Mouse (Mus musculus) midbrain, embryonic 14.5 days (tissue): ENCODE measurements around the gene Depdc5. TPM values are rescaled to one million over a fixed set of nuclear protein-coding genes. Genes with fewer than 3 reads are reported as not detected.
"Not testable (repeated sequence)": the region's sequence is repeated elsewhere in the genome, so short reads cannot be mapped to it uniquely, and the experiment has no call there.

ENCODE experiments used
- ATAC-seq: fragments of 200-750 bp; cut with Nextera tagmentation; 2 replicates; pipeline ENCODE4 v1.8.0; 2017; ENCODE audit warnings: moderate number of reproducible peaks, moderate library complexity; ENCODE audit not compliant: low FRiP score, low TSS enrichment
- DNase-seq: peaks from one replicate; pipeline ENCODE4 v3.0.0-alpha.2; 2015
- H3K27ac ChIP-seq: fragments of 300-500 bp; sonication (generic); replicated peaks from 2 replicates; pipeline ENCODE4 v1.5.1; 2014; ENCODE audit warnings: mild to moderate bottlenecking, low read depth, low read length, moderate library complexity
- H3K27me3 ChIP-seq: fragments of 300-500 bp; sonication (generic); 2 replicates; pipeline ENCODE4 v1.6.1; 2014; ENCODE audit warnings: low read length, control low read depth, mixed read lengths; ENCODE audit not compliant: control insufficient read depth, insufficient read depth
- H3K36me3 ChIP-seq: fragments of 300-500 bp; sonication (generic); 2 replicates; pipeline ENCODE4 v1.6.1; 2014; ENCODE audit warnings: low read length, control low read depth; ENCODE audit not compliant: control insufficient read depth, insufficient read depth
- H3K4me1 ChIP-seq: fragments of 300-500 bp; sonication (generic); 2 replicates; pipeline ENCODE4 v1.6.1; 2014; ENCODE audit warnings: mild to moderate bottlenecking, antibody characterized with exemption, low read length, control low read depth; ENCODE audit not compliant: control insufficient read depth, insufficient read depth
- H3K4me2 ChIP-seq: fragments of 300-500 bp; sonication (generic); 2 replicates; pipeline ENCODE4 v1.6.1; 2014; ENCODE audit warnings: mild to moderate bottlenecking, low read length, moderate library complexity
- H3K4me3 ChIP-seq: fragments of 300-500 bp; sonication (generic); replicated peaks from 2 replicates; pipeline ENCODE4 v1.5.1; 2014; ENCODE audit warnings: low read depth, low read length
- H3K9ac ChIP-seq: fragments of 300-500 bp; sonication (generic); replicated peaks from 2 replicates; pipeline ENCODE4 v1.6.1; 2014; ENCODE audit warnings: mild to moderate bottlenecking, low read length, moderate library complexity
- H3K9me3 ChIP-seq: fragments of 300-500 bp; sonication (generic); 2 replicates; pipeline ENCODE4 v1.6.1; 2016; ENCODE audit warnings: low read length, control low read depth, mixed read lengths; ENCODE audit not compliant: control insufficient read depth
- WGBS: fragments of 180-500 bp; shearing (Covaris S2); extraction: QIAGEN DNeasy Blood & Tissue Kit; methylation state at CpG from one replicate; pipeline ENCODE4 v1.1.7; 2014; 5-methylcytosine and 5-hydroxymethylcytosine counted together
- polyA plus RNA-seq: library from polyadenylated mRNA; unstranded; fragments of >200 nt; fragmentation: Nextera tagmentation; extraction: Ambion mirVana; gene quantifications from 2 replicates; pipeline ENCODE4 v1.2.1, GENCODE M21; 2014

Depdc5 gene
- 21.5 and 30.9 TPM in 2 replicates for polyA plus RNA-seq

DNA sequence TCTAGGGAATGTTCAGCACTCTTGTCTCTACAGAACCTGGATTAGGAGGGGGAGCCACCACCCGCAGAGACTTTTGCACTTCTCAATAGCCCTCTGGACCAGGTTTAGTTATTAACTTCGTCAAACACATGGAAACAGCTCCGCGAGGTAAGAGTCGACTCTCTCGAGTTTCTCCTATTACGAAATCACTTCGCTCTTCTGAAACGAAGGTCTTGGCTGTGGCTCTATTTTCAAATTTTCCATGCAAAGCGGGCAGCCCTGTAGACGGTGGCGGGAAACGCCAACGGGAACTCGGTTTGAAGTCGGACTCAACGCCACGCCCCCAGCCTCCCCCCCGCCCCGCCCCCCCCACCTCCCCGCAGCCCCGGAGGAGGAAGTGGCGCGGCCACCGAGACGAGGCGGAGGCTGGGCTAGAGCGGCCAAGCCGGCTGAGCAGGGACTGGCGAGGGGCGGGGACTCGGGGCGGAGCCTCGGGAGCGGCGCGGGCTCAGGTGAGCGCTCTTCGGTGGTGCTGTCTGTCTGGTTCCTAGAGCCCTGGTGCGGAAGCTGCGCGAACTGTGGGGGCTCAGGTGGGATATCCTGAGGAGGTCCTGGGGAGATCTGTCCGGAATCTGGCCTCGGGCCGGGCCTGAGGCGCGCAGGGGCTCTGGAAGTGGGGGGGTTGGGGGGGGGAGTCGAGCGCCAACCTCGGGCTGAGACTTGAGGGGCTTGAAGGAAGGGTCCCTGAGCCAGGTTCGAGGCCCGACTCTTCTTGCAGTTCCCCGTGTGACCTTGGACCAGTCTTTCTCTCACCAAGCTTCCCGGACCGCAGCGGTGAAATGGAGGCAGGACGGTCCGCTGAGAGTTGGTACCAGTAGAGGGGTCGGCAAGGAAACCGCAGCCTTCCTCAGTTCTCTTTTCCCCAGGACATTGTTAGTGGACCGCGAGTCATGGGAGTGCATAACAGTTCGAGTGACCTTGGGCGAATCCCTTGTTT lies at the start of gene Depdc5:
Gene Depdc5 (plus strand): TSS at position 449 of the 976 bp plus-strand sequence.
- H3K4me2 ChIP-seq = peak within 1 kb of the TSS; percentile 75
- peak within 1 kb of the TSS; percentile 66 for H3K4me3 ChIP-seq
- H3K27ac ChIP-seq = peak within 1 kb of the TSS; percentile 66; the same call in 1 of the 2 replicates
- DNase-seq (peak; percentile 96), ATAC-seq (peak; percentile 99)
- H3K4me1 ChIP-seq = peaks cover 5% of the 10 kb centered on the region; the same call in 1 of the 2 replicates
- H3K9me3 ChIP-seq = no peaks in the 10 kb centered on the region
- H3K36me3 ChIP-seq = peaks cover 18% of the 10 kb centered on the region
- H3K27me3 ChIP-seq = no peaks in the 10 kb centered on the region
- 1% methylated on average over 63 of the region's 64 CpGs for WGBS
- peak within 1 kb of the TSS; percentile 72 for H3K9ac ChIP-seq

DNA sequence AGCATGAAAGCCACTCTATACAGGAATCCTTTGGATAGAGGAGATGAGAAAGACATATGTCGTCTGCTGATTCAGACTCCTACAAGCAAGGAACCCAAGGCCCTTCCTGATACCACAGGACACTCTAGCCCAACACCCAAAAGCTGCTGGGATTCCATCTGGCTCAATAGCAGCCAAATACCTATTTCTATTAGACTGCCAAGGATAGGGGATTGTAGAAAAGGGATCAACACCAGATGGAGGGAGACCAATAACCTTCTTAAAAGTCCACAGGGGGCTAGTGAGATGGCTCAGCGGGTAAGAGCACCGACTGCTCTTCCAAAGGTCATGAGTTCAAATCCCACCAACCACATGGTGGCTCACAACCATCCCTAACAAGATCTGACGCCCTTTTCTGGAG lies 48.1 kb upstream of the Depdc5 start:
- Histone ChIP-seq H3K9me3 (no peaks in the 10 kb centered on the region), H3K4me3 (no peak overlapping the region), H3K27ac (no peak overlapping the region), H3K36me3 (peaks cover 70% of the 10 kb centered on the region), H3K4me1 (no peaks in the 10 kb centered on the region), H3K27me3 (no peaks in the 10 kb centered on the region), H3K4me2 (no peak overlapping the region), H3K9ac (no peak overlapping the region)
- no peak for DNase-seq
- 95% methylated on average over 4 of the region's 4 CpGs for WGBS
- no peak for ATAC-seq

DNA sequence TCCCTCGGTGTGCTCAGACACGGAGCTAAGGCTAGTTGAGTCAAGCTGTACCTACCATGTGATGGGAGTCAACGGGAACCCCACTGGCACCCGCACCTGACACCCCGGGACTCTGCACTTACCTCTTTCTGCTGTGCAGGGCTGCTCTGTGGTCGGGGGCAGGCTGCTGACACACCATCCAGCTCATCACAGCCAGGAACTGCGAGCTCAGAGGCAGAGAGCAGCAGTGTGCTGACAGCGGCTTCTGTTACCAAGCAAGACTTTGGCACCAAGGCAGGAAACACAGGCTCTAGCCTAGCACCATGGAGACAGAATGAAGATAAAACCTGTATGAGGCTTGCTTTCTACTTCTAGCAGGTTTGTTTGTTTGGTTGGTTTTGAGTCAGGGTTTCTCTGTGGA lies 43.0 kb upstream of the Depdc5 start:
- H3K9ac ChIP-seq = no peak overlapping the region
- ATAC-seq = no peak
- no peak for DNase-seq
- no peak overlapping the region for H3K4me2 ChIP-seq
- H3K27ac ChIP-seq = no peak overlapping the region
- no peaks in the 10 kb centered on the region for H3K27me3 ChIP-seq
- WGBS = 96% methylated on average over 8 of the region's 8 CpGs
- H3K4me3 ChIP-seq = no peak overlapping the region
- H3K4me1 ChIP-seq = no peaks in the 10 kb centered on the region
- H3K36me3 ChIP-seq = peaks cover 63% of the 10 kb centered on the region
- no peaks in the 10 kb centered on the region for H3K9me3 ChIP-seq

DNA sequence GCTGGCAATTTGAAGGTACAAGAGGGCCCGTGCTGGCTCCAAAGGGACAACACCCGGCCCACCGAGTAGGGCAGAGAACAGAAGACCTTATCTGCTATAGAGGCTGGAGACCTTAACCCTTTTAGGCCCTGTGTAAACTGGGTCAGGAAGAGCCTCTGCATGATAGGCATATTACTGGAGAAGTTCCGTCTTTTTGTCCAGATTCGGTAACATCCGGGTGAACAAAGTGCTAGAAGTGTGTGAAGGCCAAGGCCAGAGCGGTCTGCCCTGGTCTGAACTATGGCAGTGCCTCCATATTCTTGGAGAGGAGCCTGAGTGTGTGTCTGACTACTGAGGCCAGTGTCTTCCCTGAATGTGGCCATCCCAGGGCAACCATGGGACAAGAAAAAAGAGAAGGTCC lies 36.5 kb upstream of the Depdc5 start, which contains the start of gene Gm20671:
Gene Gm20671 (minus strand): TSS at position 101 of the 400 bp plus-strand sequence.
- Histone ChIP-seq H3K36me3 (peaks cover 72% of the 10 kb centered on the region), H3K27ac (no peak within 1 kb of the TSS), H3K4me3 (no peak within 1 kb of the TSS), H3K4me2 (no peak within 1 kb of the TSS), H3K9ac (no peak within 1 kb of the TSS), H3K27me3 (no peaks in the 10 kb centered on the region), H3K4me1 (no peaks in the 10 kb centered on the region), H3K9me3 (no peaks in the 10 kb centered on the region)
- WGBS = 93% methylated on average over 7 of the region's 7 CpGs
- ATAC-seq = no peak
- no peak for DNase-seq

DNA sequence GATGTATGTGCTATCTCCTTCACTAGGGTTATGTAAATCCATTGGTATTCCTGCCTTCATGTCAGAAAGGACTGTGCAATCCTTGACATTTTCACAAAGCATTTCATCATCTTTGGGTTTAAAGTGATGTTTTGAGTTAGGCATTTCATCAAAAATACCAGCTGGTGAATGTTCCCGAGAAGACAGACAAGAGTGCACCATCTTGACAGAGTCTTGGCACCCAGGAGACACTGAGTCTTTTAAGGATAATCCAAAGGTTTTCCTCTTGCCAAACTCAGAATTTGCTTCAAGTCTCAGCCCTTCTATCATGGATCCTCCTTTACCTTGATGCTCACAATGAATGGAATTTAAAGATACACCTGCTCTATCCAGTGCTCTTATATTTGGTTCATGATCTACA lies 34.7 kb upstream of the Depdc5 start:
- H3K9me3 ChIP-seq, H3K27me3 ChIP-seq, H3K4me3 ChIP-seq, H3K9ac ChIP-seq, ATAC-seq, H3K27ac ChIP-seq, H3K4me2 ChIP-seq, DNase-seq, H3K4me1 ChIP-seq: not testable (repeated sequence)
- peaks cover 80% of the 10 kb centered on the region for H3K36me3 ChIP-seq
- 94% methylated on average over 1 of the region's 1 CpGs for WGBS

DNA sequence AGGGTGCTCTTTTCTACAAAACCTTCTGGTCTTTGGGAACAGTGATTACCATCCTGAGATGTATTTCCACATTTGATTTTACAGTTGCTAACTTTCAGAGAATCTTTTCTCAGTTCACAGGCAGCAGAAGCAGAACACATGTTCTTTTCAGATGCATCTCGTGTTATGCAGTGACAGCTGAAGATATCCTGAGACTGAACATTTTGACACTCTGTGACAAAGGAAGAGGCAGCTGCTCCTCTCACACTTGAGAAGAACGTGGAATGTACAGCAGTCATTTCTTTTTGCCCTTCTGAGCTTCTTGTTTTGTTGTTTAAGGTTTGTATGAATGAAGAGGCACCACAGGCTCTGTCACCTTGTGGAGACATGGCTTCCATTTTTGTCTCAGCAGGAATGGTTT lies 33.4 kb upstream of the Depdc5 start:
- Histone ChIP-seq H3K9me3 (no peaks in the 10 kb centered on the region), H3K4me2 (no peak overlapping the region), H3K4me3 (no peak overlapping the region), H3K9ac (no peak overlapping the region), H3K27ac (no peak overlapping the region), H3K4me1 (no peaks in the 10 kb centered on the region), H3K27me3 (no peaks in the 10 kb centered on the region), H3K36me3 (peaks cover 92% of the 10 kb centered on the region)
- no peak for ATAC-seq
- 92% methylated on average over 2 of the region's 2 CpGs for WGBS
- DNase-seq = no peak

DNA sequence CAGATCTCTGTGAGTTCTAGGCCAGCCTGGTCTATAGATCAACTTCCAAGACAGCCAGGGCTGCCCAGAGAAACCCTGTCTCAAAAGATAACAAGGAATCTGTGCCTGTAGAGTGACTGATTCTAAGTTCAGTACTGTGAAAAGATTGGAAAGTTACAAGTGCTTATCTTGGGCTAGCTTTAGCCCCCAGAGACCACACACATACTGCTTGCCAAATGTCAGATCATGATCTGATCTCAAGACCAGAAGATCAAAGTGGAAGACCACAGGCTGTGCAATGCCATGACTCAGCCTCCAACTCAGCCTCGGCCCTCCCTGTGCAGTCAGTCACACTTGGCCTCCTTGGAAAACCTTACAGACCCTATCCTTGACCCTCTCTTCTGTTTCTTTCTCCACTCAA lies 29.0 kb upstream of the Depdc5 start:
- no peaks in the 10 kb centered on the region for H3K9me3 ChIP-seq

DNA sequence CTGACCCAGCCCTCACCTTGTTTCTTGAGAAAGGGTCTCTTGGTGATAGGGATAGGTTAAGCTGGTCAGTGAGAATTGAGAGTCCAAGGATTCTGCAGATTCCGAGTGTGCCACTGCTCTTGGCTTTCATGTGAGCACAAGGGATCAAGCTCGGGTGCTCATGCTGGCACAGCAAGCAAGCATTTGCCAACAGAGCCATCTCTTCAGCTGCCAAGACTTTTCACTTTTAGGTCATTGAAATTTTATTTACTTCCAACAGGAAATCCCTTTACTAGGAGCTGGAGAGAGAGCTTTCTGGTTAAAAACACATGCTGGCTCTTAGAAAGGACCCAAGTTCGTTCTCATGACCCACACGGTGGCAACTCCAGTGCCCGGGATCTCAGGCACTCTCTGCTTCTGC lies 26.5 kb upstream of the Depdc5 start:
- H3K4me1 ChIP-seq = no peaks in the 10 kb centered on the region
- DNase-seq (no peak), ATAC-seq (no peak)
- H3K27ac ChIP-seq = no peak overlapping the region
- no peak overlapping the region for H3K4me3 ChIP-seq
- no peak overlapping the region for H3K4me2 ChIP-seq
- H3K9me3 ChIP-seq = no peaks in the 10 kb centered on the region
- peaks cover 77% of the 10 kb centered on the region for H3K36me3 ChIP-seq
- H3K9ac ChIP-seq = no peak overlapping the region
- 92% methylated on average over 5 of the region's 5 CpGs for WGBS
- no peaks in the 10 kb centered on the region for H3K27me3 ChIP-seq

More for the DNA sequence above, 29.0 kb upstream of the Depdc5 start:
- Histone ChIP-seq H3K4me1 (no peaks in the 10 kb centered on the region), H3K4me2 (no peak overlapping the region), H3K27ac (no peak overlapping the region), H3K36me3 (peaks cover 84% of the 10 kb centered on the region), H3K27me3 (no peaks in the 10 kb centered on the region), H3K9ac (no peak overlapping the region), H3K4me3 (no peak overlapping the region)
- 92% methylated on average over 1 of the region's 1 CpGs for WGBS
- no peak for DNase-seq
- no peak for ATAC-seq

DNA sequence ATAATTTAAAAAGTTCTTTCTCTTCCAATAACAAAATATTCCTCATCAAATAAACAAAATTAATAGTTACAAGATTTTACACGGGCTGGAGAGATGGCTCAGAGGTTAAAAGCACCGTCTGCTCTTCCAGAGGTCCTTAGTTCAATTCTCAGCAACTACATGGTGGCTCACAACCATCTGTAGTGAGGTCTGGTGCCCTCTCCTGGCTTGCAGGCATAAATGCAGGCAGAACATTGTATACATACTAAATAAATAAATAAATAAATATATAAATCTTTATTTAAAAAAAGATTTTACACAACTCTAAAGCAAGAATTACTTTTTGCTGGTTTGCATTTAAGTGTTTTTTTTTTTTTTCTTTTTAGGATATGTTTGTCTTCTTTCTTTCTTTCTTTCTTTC lies 23.5 kb upstream of the Depdc5 start:
- Histone ChIP-seq H3K36me3 (peaks cover 71% of the 10 kb centered on the region), H3K27ac (no peak overlapping the region), H3K9me3 (no peaks in the 10 kb centered on the region), H3K4me2 (no peak overlapping the region), H3K4me3 (no peak overlapping the region), H3K9ac (no peak overlapping the region), H3K27me3 (no peaks in the 10 kb centered on the region), H3K4me1 (no peaks in the 10 kb centered on the region)
- WGBS = 93% methylated on average over 2 of the region's 2 CpGs
- no peak for DNase-seq
- ATAC-seq = no peak
